Mouse (Mus musculus) stomach, postnatal 0 days (tissue): Measurements from ENCODE around the gene Sirt2.

Experiments used
- CTCF ChIP-seq: IDR thresholded peaks from 2 replicates; pipeline ENCODE4 v1.5.1; 2016; ENCODE audit warnings: antibody characterized with exemption, low read depth, mild to moderate bottlenecking, moderate library complexity
- EP300 ChIP-seq: optimal IDR thresholded peaks from 2 replicates; pipeline ENCODE3; 2016; ENCODE audit warnings: antibody characterized with exemption

GRCm38 (mm10) chr7:28811640-28812275 is 45.2 kb downstream of the Sirt2 start:
- TF ChIP-seq CTCF = 0 out of 2 replicates have a peak, but pooled peaks have one; percentile 19
- TF ChIP-seq EP300 = no peak
